Mouse (Mus musculus) kidney, embryonic 14.5 days (tissue): ENCODE measurements around the gene Pdcd6. TPM values are rescaled to one million over a fixed set of nuclear protein-coding genes. Genes with fewer than 3 reads are reported as not detected.

Experiments used
- ATAC-seq: fragments of 200-750 bp; cut with Nextera tagmentation; 2 replicates; pipeline ENCODE4 v1.8.0; 2017; ENCODE audit warnings: moderate number of reproducible peaks, mild to moderate bottlenecking, moderate TSS enrichment, moderate library complexity; ENCODE audit not compliant: low FRiP score, low TSS enrichment
- H3K27ac ChIP-seq: fragments of 300-500 bp; sonication (generic); 2 replicates; pipeline ENCODE4 v1.5.1; 2014; ENCODE audit warnings: low read depth, mild to moderate bottlenecking, low read length, moderate library complexity, mixed read lengths
- H3K27me3 ChIP-seq: fragments of 300-500 bp; sonication (generic); 2 replicates; pipeline ENCODE4 v1.6.1; 2014; ENCODE audit warnings: mild to moderate bottlenecking, low read length; ENCODE audit not compliant: control insufficient read depth, insufficient read depth
- H3K36me3 ChIP-seq: fragments of 300-500 bp; sonication (generic); 2 replicates; pipeline ENCODE4 v1.6.1; 2014; ENCODE audit warnings: low read length, mixed read lengths; ENCODE audit not compliant: control insufficient read depth, insufficient read depth
- H3K4me1 ChIP-seq: fragments of 300-500 bp; sonication (generic); 2 replicates; pipeline ENCODE4 v1.6.1; 2014; ENCODE audit warnings: low read length, mixed read lengths; ENCODE audit not compliant: control insufficient read depth, insufficient read depth
- H3K4me2 ChIP-seq: fragments of 300-500 bp; sonication (generic); replicated peaks from 2 replicates; pipeline ENCODE4 v1.6.1; 2014; ENCODE audit warnings: low read depth, mild to moderate bottlenecking, low read length
- H3K4me3 ChIP-seq: fragments of 300-500 bp; sonication (generic); 2 replicates; pipeline ENCODE4 v1.5.1; 2014; ENCODE audit warnings: mild to moderate bottlenecking, low read length
- H3K9ac ChIP-seq: fragments of 300-500 bp; sonication (generic); 2 replicates; pipeline ENCODE4 v1.6.1; 2014; ENCODE audit warnings: low read depth, mild to moderate bottlenecking, low read length, moderate library complexity
- H3K9me3 ChIP-seq: fragments of 300-500 bp; sonication (generic); 2 replicates; pipeline ENCODE4 v1.6.1; 2016; ENCODE audit warnings: low read length; ENCODE audit not compliant: control insufficient read depth
- WGBS: fragments of 180-500 bp; shearing (Covaris S2); extraction: QIAGEN DNeasy Blood & Tissue Kit; methylation state at CpG from one replicate; pipeline ENCODE4 v1.1.7; 2014; 5-methylcytosine and 5-hydroxymethylcytosine counted together
- polyA plus RNA-seq: library from polyadenylated mRNA; unstranded; fragments of >200 nt; fragmentation: Nextera tagmentation; extraction: Ambion mirVana; gene quantifications from 2 replicates; pipeline ENCODE4 v1.2.1, GENCODE M21; 2014

The Pdcd6 gene
- polyA plus RNA-seq, 1 experiment from 2014 or later: 163 TPM

DNA sequence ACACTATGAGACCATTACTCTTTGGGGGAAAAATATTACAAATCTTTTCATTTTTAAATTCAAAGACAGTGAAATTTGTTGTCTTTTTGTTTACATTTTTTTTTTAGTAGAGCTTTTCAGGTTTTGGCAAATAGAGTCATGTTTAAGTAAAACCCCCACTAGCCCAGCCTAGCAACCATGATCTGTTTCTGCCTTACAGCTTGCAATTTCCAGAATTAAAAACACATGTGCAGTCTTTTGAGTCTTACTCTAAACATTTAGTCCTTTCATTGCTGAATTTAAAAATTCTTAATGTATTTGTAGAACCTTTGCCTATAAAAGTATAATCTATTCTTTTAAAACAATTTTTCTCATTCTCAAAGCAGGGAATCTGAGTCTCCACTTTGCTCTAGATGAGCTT is 11.9 kb upstream of the Pdcd6 start:
- Histone ChIP-seq H3K27me3 (no peaks in the 10 kb centered on the region), H3K27ac (no peak overlapping the region), H3K9me3 (no peaks in the 10 kb centered on the region), H3K4me2 (no peak overlapping the region), H3K4me1 (no peaks in the 10 kb centered on the region), H3K4me3 (no peak overlapping the region), H3K36me3 (peaks cover 74% of the 10 kb centered on the region), H3K9ac (no peak overlapping the region)
- no peak for ATAC-seq

DNA sequence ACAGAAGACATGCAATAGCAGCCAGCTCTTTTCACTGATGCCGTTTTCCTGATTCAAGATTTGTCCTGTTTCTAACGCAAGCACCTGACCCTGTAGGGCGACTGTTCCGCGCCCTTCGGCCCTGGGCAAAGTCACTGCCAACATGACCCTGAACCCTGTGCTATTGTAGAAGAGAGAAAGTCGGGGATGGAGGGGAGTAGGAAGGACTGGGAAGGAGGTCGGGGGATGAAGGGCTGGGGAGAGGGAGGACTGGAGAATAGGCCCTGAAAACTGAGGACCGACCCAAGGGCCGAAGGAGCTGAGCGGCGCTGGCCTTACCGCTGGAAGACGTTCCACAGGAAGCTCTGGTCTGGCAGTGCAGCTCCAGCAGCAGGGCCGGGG is 601 bp downstream of the Pdcd6 start:
- Histone ChIP-seq H3K27ac (no peak overlapping the region), H3K9ac (peak overlapping the region; percentile 84), H3K4me3 (peak overlapping the region; percentile 80), H3K36me3 (peaks cover 21% of the 10 kb centered on the region), H3K4me1 (no peaks in the 10 kb centered on the region), H3K4me2 (peak overlapping the region; percentile 59), H3K9me3 (no peaks in the 10 kb centered on the region), H3K27me3 (no peaks in the 10 kb centered on the region)
- WGBS: 4% methylated on average over 15 of the region's 15 CpGs
- ATAC-seq: no peak

DNA sequence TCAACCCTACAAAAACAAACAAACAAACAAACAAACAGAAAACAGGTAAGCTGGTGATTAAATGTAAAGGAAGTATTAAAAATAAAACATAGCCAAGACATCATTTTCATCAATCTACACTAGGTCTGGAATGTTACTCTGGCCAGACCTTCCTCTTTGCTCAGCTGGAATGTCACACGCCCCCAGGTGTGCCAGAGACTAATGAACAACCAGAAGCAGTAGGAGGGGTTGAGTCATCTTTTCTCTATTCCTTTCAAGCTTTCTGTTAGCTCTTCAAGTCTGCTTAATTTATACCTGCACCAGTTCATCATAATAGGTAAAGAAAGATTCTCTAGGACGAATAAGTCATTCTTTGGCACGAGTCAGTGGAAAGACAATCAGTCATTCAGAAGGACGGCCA is 994 bp downstream of the Pdcd6 start:
- peak overlapping the region; percentile 59 for H3K4me2 ChIP-seq
- no peak for ATAC-seq
- peak overlapping the region; percentile 80 for H3K4me3 ChIP-seq
- no peaks in the 10 kb centered on the region for H3K4me1 ChIP-seq
- no peaks in the 10 kb centered on the region for H3K27me3 ChIP-seq
- H3K27ac ChIP-seq: no peak overlapping the region
- H3K36me3 ChIP-seq: peaks cover 17% of the 10 kb centered on the region
- H3K9ac ChIP-seq: peak overlapping the region; percentile 84
- H3K9me3 ChIP-seq: no peaks in the 10 kb centered on the region
- 24% methylated on average over 4 of the region's 4 CpGs for WGBS

DNA sequence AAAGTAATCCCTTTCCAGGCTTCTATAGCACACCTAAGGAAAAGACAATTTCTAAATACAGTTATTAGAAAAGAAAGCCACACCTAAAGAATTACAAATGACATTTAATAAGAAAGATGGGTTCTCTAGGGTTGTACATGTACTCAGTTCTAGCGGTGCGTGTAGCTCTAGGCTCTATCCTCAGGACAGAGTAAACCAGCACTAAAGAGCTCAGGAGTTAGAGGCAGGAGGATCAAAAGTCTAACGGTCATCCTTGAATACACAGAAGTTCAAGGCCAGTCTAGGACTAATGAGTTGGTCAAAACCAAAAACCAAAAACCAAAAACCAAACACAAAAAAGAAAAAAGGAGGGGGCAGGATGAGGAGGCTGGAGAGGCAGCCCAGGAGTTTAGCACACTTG is 2.8 kb downstream of the Pdcd6 start:
- ATAC-seq: no peak
- Histone ChIP-seq H3K27me3 (no peaks in the 10 kb centered on the region), H3K4me3 (no peak overlapping the region), H3K36me3 (peaks cover 23% of the 10 kb centered on the region), H3K4me2 (no peak overlapping the region), H3K27ac (no peak overlapping the region), H3K9ac (no peak overlapping the region), H3K9me3 (no peaks in the 10 kb centered on the region), H3K4me1 (no peaks in the 10 kb centered on the region)
- WGBS: 94% methylated on average over 3 of the region's 3 CpGs

DNA sequence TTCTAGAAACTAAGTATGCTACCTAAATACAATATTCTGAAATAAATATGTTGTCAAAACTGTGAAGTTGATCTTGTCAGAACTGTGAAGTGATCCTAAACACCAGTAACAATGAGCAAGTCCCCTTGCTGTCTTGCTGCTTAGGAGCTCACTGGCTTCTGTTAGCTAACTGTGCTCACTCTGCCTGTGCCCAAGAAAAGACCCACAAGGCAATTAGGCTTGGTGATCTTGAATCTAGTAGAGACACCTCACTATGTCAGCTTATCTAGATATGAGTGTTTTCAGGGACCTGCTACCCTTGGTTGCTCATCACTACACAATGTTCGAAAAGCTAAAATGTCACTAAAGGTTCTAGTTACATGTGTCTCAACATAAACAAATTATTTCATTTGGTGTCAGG is 11.6 kb downstream of the Pdcd6 start:
- H3K9me3 ChIP-seq: no peaks in the 10 kb centered on the region
- no peaks in the 10 kb centered on the region for H3K27me3 ChIP-seq
- H3K4me3 ChIP-seq: no peak overlapping the region
- peaks cover 74% of the 10 kb centered on the region for H3K36me3 ChIP-seq
- H3K27ac ChIP-seq: no peak overlapping the region
- H3K4me1 ChIP-seq: no peaks in the 10 kb centered on the region
- WGBS: 94% methylated on average over 1 of the region's 1 CpGs
- no peak for ATAC-seq
- no peak overlapping the region for H3K9ac ChIP-seq
- no peak overlapping the region for H3K4me2 ChIP-seq

DNA sequence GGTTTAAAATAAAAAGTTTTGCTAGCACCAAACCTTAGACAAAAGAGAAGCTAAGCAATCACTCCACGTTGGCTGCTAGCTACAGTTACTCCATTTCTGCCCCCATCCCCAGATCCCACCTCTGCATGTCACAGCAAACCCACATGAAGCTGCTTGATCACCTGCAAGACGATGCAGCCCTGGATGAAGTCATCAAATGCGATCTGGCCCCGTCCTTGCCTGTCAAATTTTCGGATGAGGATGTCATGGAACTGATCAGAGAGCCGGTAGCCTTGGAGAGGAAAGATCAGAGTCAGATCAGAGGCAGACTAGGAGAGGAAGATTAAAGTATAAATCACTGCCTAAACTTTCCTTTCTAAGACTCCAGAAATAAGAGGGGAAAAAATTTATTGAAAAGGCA is 12.0 kb downstream of the Pdcd6 start:
- Histone ChIP-seq H3K4me1 (no peaks in the 10 kb centered on the region), H3K4me3 (no peak overlapping the region), H3K27ac (no peak overlapping the region), H3K27me3 (no peaks in the 10 kb centered on the region), H3K9ac (no peak overlapping the region), H3K36me3 (peaks cover 70% of the 10 kb centered on the region), H3K9me3 (no peaks in the 10 kb centered on the region), H3K4me2 (no peak overlapping the region)
- ATAC-seq: no peak
- 88% methylated on average over 6 of the region's 6 CpGs for WGBS

DNA sequence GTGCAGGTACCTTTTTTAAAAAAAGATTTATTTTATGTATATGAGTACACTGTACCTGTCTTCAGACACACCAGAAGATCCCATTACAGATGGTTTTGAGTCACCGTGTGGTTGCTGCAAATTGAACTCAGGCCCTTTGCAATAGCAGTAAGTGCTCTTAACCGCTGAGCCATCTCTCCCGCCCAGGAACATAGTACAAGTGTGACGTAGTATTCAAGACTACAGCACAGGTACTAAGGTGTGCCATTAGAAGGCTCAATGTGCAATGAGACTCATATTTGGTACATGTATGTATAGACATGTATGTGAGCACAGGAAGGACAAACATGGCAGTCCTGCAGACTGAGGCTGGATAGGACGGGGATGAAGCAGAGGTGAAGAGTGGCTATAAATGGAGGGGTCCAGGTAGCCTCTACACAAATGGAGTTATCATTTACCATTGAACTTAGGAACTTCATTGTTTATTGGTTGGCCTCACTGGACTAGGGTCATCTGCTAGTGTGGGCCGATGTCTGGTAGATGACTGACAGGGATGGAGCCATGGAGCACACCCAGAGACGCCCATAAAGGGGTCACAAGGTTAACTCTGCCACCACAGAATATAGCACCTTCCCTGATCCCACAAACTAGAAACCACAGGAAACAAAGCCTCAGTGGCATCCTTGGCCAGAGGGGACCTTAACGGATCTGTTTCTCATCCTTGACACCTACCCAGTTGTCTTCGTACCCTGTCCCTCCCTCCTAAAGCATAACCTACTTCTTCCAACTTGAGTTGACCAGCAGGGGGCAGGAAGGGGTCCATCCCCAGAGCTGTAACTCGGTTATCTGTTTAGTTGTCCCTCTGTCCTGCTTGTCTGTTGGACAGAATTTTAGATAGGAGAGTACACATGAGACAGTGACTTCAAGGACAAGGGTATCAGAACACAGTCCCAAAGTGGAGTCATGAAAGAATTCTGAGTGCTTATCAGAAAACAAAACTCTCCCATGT is 15.0 kb downstream of the Pdcd6 start:
- Histone ChIP-seq H3K9ac (no peak overlapping the region), H3K4me1 (no peaks in the 10 kb centered on the region), H3K4me3 (no peak overlapping the region), H3K9me3 (no peaks in the 10 kb centered on the region), H3K36me3 (peaks cover 50% of the 10 kb centered on the region; the same call in 1 of the 2 replicates), H3K27me3 (no peaks in the 10 kb centered on the region), H3K4me2 (no peak overlapping the region), H3K27ac (no peak overlapping the region)
- ATAC-seq: no peak
- WGBS: 80% methylated on average over 10 of the region's 10 CpGs

DNA sequence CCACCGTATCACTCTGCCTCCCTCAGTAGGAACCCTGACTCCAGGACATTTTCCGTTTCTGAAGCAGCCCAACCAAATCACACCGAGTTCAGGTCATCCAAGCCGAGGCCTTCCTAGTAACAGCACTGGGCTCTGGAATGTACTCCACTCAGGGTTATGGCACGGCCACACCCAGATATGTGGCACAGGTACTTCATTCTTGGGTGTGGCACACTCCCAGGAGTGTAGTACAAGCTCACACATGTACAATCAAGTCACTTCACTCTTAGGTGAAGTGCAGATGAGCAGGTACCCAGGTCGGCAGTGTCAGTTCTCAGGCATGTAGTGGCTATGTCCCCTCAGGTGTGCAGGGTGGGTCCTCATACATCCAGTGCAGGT is 15.8 kb downstream of the Pdcd6 start:
- no peaks in the 10 kb centered on the region for H3K9me3 ChIP-seq
- H3K4me3 ChIP-seq: no peak overlapping the region
- peaks cover 42% of the 10 kb centered on the region; the same call in 1 of the 2 replicates for H3K36me3 ChIP-seq
- H3K27ac ChIP-seq: no peak overlapping the region
- H3K4me2 ChIP-seq: no peak overlapping the region
- no peak overlapping the region for H3K9ac ChIP-seq
- WGBS: 76% methylated on average over 6 of the region's 6 CpGs
- ATAC-seq: peak; percentile 29; the same call in 1 of the 2 replicates
- no peaks in the 10 kb centered on the region for H3K27me3 ChIP-seq
- no peaks in the 10 kb centered on the region for H3K4me1 ChIP-seq

DNA sequence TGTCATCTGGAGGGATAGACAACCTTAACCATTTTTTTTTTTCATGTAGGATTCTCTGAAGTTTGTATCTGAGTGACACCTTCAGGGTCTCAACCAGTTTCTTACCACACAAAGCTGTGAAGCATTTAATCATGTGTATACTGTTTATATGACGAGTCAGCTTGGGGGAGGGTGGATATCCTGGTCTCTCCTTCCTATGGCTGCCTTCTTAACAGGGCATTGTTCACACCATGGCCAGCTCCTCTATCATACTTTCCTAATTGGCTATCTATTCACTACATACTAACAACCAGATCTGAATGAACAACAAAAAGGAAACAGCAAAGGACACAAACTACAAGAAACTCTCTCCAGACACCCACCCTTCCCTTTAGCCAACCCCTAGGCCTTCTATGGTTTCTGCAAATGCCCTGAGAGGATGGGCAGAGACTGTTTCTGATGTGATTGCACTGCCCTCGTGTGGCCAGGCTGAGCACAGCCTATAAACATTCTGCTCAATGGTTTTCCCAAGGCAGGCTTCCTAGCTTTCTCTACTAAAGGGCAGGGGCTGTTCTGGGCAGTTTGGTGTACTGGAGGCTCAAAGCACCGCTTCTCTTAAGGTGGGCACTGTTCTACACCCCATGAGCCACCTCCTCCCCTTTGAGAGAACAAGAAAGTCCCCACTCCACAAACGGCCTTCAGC is 16.3 kb downstream of the Pdcd6 start:
- no peak overlapping the region for H3K4me2 ChIP-seq
- H3K9ac ChIP-seq: no peak overlapping the region
- H3K27ac ChIP-seq: no peak overlapping the region
- 38% methylated on average over 4 of the region's 4 CpGs for WGBS
- H3K4me1 ChIP-seq: no peaks in the 10 kb centered on the region
- ATAC-seq: peak; percentile 85
- H3K36me3 ChIP-seq: peaks cover 38% of the 10 kb centered on the region; the same call in 1 of the 2 replicates
- no peaks in the 10 kb centered on the region for H3K27me3 ChIP-seq
- no peaks in the 10 kb centered on the region for H3K9me3 ChIP-seq
- no peak overlapping the region for H3K4me3 ChIP-seq
